Mouse (Mus musculus): Measurements from ENCODE around the gene Ccdc34. TPM values are rescaled to one million over a fixed set of nuclear protein-coding genes. Genes with fewer than 3 reads are reported as not detected.

Gene Ccdc34
- total and polyA plus RNA-seq, 3 experiments: 17.2 to 44.6 (median 22.4) TPM

DNA sequence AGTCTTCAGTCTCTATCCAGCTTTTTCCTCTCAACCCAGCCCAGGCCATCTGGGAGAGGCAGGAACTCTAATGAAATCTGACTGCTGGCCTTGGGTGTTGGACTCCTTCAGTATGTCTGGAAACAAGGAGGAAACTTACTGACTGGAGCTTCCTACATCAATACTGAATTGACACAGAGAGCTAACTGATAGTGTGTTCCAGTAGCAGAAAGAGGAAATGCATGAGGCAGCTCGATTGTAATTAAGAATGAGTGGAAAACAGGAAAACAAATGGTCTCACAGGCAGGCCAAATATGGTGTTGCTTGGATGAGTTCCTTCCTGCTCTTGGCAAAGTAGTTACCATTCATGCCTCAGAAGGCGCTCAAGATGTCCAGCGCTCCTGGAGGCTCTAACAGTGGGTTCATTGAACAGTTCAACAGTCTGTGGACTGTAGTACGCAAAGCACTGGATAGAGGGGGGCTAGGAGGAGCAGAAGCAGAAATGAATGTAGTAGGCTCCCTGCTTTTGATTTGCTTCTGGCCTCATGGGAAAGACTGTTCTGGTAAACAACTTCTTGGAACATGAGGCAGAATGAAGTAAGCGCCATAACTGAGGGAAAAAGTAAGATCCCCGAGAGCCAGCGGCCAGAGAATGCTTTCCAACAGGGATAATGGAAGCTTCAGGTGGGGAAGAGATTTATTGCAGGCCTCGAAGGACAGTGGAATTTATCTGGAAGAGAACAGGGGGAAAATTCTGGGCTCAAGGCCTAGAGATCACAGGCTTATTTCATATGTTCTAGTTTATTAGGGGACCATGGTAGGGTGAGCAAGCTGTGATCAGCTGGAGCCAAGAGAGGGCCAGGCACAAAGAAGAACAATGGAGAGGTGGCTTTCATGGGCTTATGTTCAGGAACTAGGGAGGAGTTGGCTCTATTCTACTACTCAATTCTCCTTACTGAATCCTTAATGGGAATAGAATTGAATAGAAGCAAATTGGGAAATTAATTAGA, 193.2 kb downstream of the Ccdc34 start:
- in situ Hi-C loops (cut with MboI; ENCODE audit: low pct_ligation_motif_present, low pct_unique_long_range_greater_than_20kb, low sequenced_read_pairs) (loop anchor here (25.0 kb wide), 1 partner anchor 149 kb away; no protein-coding TSS in a partner anchor), dilution Hi-C loops (cut with MboI; ENCODE audit: extremely low pct_ligation_motif_present, extremely low pct_unique_long_range_greater_than_20kb, low sequenced_read_pairs) (no loop called here)
- Histone ChIP-seq H3K27me3 (replicated peaks) (no peaks in the 10 kb centered on the region), H3K27ac (ENCODE audit: insufficient read depth, low read depth) (no peak overlapping the region), H3K9me3 (replicated peaks; ENCODE audit: low read length) (no peaks in the 10 kb centered on the region), H3K79me2 (replicated peaks; ENCODE audit: control insufficient read depth, extremely low read depth, insufficient read depth, poor library complexity, severe bottlenecking) (no peaks in the 10 kb centered on the region), H3K4me2 (ENCODE audit: insufficient read depth, low read depth, poor library complexity, severe bottlenecking) (no peak overlapping the region), H3K4me1 (ENCODE audit: control insufficient read depth in 1 of 2, insufficient read depth in 2 of 2) (no peaks in the 10 kb centered on the region), H3K9ac (ENCODE audit: insufficient read depth, low read depth) (no peak overlapping the region), H3K36me3 (replicated peaks in 1 of 2; ENCODE audit: control insufficient read depth in 1 of 2, insufficient read depth in 1 of 2, low read length in 1 of 2) (no peaks in the 10 kb centered on the region), H3K4me3 (replicated peaks in 1 of 3; ENCODE audit: low read depth in 2 of 3, low read length in 2 of 3, poor library complexity in 1 of 3) (no peak overlapping the region)
- no peak for DNase-seq (ENCODE audit: extremely low read depth)
- TF ChIP-seq RCOR1 (conservative IDR thresholded peaks at IDR 0.05; ENCODE audit: low read depth, low read length) (no peak), MEF2A (IDR thresholded peaks at IDR 0.05; ENCODE audit: borderline replicate concordance, low read depth, low read length) (no peak), RAD21 (IDR thresholded peaks at IDR 0.05; ENCODE audit: low read depth, low read length) (no peak), SMC3 (IDR thresholded peaks at IDR 0.05; ENCODE audit: low read depth, low read length) (no peak), CHD1 (IDR thresholded peaks at IDR 0.05; ENCODE audit: low read depth, low read length) (no peak), IRF4 (IDR thresholded peaks at IDR 0.05; ENCODE audit: low read depth, low read length) (no peak), EP300 (IDR thresholded peaks at IDR 0.05; ENCODE audit: low read length) (no peak), BHLHE40 (IDR thresholded peaks at IDR 0.05; ENCODE audit: low read depth, low read length) (no peak), E2F4 (IDR thresholded peaks at IDR 0.05; ENCODE audit: insufficient replicate concordance, low read depth, low read length) (no peak), CHD2 (IDR thresholded peaks at IDR 0.05; ENCODE audit: low read length) (no peak), SIN3A (IDR thresholded peaks at IDR 0.05; ENCODE audit: low read length) (no peak), MXI1 (IDR thresholded peaks at IDR 0.05; ENCODE audit: low read depth, low read length) (no peak), ZC3H11A (IDR thresholded peaks at IDR 0.05; ENCODE audit: low read depth, low read length) (no peak), MYC (IDR thresholded peaks at IDR 0.05; ENCODE audit: low read depth, low read length) (no peak), POLR2A (IDR thresholded peaks at IDR 0.05; ENCODE audit: low read depth, low read length) (no peak), JUND (conservative IDR thresholded peaks at IDR 0.05; ENCODE audit: low read depth, low read length) (no peak), UBTF (IDR thresholded peaks at IDR 0.05; ENCODE audit: low read depth, low read length) (no peak), ZMIZ1 (IDR thresholded peaks at IDR 0.05; ENCODE audit: low read depth, low read length) (no peak)

DNA sequence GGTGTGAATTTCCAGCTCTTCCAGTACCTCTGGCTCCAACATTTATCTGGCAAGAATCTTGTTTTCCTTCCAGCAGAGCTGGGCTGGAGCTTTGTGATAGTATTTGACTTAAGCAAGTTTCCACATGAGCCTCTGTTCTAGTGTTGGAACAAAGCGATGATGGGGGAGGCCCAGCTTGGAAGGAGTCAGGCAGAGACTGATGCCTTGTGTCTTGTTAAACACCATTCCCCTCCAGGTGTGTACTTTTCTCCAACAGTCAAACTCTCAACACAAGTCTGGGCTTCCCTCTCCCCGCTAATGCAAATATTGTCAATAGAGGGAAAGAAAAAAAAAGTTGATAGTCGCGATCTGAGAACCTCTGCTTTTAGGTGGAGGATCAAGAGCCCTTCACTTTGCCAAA, 196.7 kb downstream of the Ccdc34 start:
- no peak overlapping the region for H3K27ac ChIP-seq (ENCODE audit: insufficient read depth, low read depth)
- no peak overlapping the region for H3K4me2 ChIP-seq (ENCODE audit: insufficient read depth, low read depth, poor library complexity, severe bottlenecking)
- dilution Hi-C loops (cut with MboI; ENCODE audit: extremely low pct_ligation_motif_present, extremely low pct_unique_long_range_greater_than_20kb, low sequenced_read_pairs) (no loop called here), in situ Hi-C loops (cut with MboI; ENCODE audit: low pct_ligation_motif_present, low pct_unique_long_range_greater_than_20kb, low sequenced_read_pairs) (loop anchor here (25.0 kb wide), 1 partner anchor 152 kb away; no protein-coding TSS in a partner anchor)
- TF ChIP-seq CHD2 (IDR thresholded peaks at IDR 0.05; ENCODE audit: low read length) (no peak), MAFK (IDR thresholded peaks at IDR 0.05; ENCODE audit: insufficient replicate concordance, low read length) (no peak), UBTF (IDR thresholded peaks at IDR 0.05; ENCODE audit: low read depth, low read length) (no peak), ZNF384 (IDR thresholded peaks at IDR 0.05; ENCODE audit: low read depth, low read length) (no peak), E2F4 (IDR thresholded peaks at IDR 0.05; ENCODE audit: insufficient replicate concordance, low read depth, low read length) (no peak)
- no peaks in the 10 kb centered on the region for H3K4me1 ChIP-seq (ENCODE audit: control insufficient read depth in 1 of 2, insufficient read depth in 2 of 2)
- no peaks in the 10 kb centered on the region for H3K79me2 ChIP-seq (replicated peaks; ENCODE audit: control insufficient read depth, extremely low read depth, insufficient read depth, poor library complexity, severe bottlenecking)
- H3K36me3 ChIP-seq (replicated peaks in 1 of 2; ENCODE audit: control insufficient read depth in 1 of 2, insufficient read depth in 1 of 2, low read length in 1 of 2): no peaks in the 10 kb centered on the region
- H3K9ac ChIP-seq (ENCODE audit: insufficient read depth, low read depth): no peak overlapping the region
- DNase-seq (ENCODE audit: extremely low read depth): no peak
- no peak overlapping the region for H3K4me3 ChIP-seq (replicated peaks in 1 of 3; ENCODE audit: low read depth in 2 of 3, low read length in 2 of 3, poor library complexity in 1 of 3)
- H3K9me3 ChIP-seq (replicated peaks; ENCODE audit: low read length): no peaks in the 10 kb centered on the region
- H3K27me3 ChIP-seq (replicated peaks): no peaks in the 10 kb centered on the region
